Mouse (Mus musculus): ENCODE measurements around the gene Apba2.

Apba2 gene

DNA sequence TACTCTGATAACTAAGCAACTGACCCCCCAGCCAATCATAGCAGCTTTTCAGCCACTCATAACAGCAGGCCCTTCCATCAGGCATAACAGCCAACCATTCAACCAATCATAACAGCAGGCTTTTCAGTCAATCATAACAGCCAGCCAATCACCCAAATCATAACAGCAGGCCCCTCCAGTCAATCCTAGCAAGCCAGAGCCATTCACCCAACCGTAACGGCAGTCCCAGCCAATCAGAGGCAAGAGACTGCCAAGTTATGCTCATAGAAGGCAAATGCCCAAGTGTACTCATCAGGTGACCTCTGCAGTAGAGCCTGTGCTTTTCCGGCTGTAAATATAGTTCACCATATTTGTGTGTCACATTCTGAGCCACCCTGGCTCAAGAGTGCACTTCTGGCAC is 85.1 kb downstream of the Apba2 start:
- no peak for DNase-seq (ENCODE audit: low spot score)

DNA sequence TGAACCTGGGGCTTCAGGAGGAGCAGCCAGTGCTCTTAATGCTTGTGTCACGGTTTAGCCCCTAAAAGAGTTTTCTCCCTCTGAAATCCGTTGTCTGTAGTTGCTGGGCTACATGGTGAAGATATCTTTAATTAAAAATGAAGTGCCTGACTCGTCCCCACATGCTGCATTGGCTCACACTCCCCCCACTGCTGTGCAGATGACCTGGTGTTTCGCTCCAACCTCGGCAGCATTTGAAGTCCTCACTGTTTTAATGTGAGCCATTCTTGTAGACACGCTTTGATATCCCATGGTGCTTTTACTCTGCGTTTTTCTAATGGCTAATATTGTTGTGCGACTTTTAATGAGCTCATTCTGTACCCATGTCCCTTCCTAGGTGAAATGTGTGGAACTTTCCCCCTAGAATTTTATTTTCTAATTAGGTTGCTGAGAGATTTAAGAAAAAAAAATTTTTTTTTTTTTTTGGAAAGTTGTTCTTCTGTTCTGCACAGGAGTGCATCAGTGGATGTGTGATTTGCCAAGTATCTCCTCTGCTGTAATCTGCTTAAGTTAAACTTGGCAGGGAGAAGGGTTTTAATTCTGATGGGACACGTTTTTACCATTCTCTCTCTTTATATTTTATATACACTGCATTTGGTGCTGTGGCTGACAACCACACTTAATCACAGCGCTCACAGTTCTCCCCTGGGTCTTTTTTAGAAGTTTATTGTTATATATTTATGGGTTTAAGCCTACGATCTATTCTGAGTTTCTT is 87.3 kb downstream of the Apba2 start:
- no peak for DNase-seq (ENCODE audit: low spot score)

GRCm38 (mm10) chr7:64595256-64595655 is 93.8 kb downstream of the Apba2 start:
- no peak for DNase-seq (ENCODE audit: low spot score)

DNA sequence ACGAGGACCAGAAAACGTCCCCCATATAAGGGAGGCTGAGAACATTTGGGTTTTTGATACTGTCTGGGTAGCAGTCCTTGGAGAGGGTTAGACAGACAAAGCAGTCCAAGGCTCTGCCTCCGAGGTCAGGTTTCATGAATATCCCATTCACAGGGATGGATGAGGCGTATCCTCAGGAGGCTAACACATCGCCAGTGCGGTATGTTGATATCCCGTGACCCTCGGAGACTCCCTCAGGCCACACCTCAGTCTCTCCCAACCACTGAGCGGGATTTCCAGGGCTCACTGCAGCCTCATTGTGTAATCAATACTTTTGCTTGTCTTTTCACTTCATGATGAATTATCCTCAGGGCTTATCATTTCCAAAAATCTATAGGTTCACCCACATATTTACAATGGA is 95.1 kb downstream of the Apba2 start:
- no peak for DNase-seq (ENCODE audit: low spot score)

DNA sequence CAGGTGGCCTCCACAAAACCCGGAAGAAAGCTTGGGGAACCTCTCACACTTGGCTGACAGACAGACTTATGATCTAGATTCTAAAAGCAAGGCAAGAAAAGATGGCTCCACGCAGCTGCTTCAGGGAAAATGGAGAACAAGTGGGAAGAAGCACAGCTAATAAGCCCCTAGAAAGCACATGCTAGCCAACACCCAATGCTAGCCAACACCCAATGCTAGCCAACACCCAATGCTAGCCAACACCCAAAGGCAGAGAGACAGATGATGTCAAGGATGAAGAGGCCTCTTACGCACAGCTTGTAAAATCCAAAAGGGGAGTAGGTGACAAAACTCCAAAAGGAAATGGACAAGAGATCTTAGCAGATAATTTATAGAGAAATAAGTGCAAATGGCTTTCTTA is 108.4 kb downstream of the Apba2 start:
- no peak for DNase-seq (ENCODE audit: low spot score)

GRCm38 (mm10) chr7:64610875-64611274 is 109.4 kb downstream of the Apba2 start:
- no peak for DNase-seq (ENCODE audit: low spot score)

GRCm38 (mm10) chr7:64619261-64619660 is 117.8 kb downstream of the Apba2 start:
- DNase-seq (ENCODE audit: low spot score) = no peak

- DNase-seq (ENCODE audit: low spot score) = no peak
These were observed 125.0 kb downstream of the Apba2 start for GRCm38 (mm10) chr7:64626494-64626893.

- DNase-seq (ENCODE audit: low spot score) = no peak
These were observed 126.6 kb downstream of the Apba2 start for GRCm38 (mm10) chr7:64627972-64628655.

GRCm38 (mm10) chr7:64630697-64631096 is 129.2 kb downstream of the Apba2 start:
- DNase-seq (ENCODE audit: low spot score) = no peak

DNA sequence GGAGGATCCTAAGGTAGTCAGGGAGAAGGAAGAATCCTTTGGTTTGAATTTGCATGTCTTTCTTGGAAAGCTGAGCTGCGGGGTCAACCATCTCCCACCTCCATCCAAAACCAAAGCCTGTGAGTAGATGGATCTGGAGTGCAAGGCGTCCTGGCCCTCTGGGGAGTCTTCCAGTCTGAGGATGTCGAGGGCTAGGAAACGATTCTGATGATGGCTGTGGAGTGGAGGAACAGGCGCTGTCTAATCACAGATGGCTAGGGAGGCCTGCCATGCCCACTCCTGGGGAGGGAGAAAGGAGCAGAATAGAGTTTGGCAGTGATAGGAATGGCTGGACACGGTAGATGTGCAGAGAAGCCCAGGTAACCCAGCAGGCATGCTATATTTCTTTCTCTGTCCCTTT is 129.6 kb downstream of the Apba2 start:
- no peak for DNase-seq (ENCODE audit: low spot score)

DNA sequence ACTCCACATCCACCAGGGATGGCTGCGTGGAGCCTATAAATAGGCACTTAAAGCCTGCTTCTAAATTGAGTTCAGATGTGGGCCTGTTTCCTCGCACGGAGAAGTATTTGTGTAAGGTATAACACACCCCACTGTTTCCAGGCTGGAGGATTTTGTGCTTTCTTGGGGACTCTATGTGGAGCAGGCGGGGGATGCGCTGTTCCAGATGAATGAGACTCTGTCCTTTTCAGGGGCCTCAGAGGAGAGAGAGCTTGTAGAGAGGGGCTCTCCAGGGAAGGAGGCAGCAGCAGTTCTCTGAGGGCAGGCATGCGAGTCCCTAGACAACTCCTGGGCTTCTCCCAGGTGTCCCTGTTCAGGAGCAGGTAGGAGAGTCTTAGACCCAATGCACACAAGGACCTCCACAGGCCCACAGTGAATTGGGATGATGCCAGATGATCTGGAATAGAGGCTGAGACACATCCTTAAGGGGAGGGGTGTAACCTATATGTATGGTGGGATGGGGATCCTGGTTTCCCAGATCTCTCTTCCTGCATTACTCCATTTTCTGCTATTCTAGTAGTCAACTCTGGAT is 130.4 kb downstream of the Apba2 start:
- peak; percentile 58 for DNase-seq (ENCODE audit: low spot score)

- no peak for DNase-seq (ENCODE audit: low spot score)
These were observed 131.7 kb downstream of the Apba2 start for GRCm38 (mm10) chr7:64633182-64633581.

GRCm38 (mm10) chr7:64633916-64634315 is 132.4 kb downstream of the Apba2 start:
- DNase-seq (ENCODE audit: low spot score) = no peak

DNA sequence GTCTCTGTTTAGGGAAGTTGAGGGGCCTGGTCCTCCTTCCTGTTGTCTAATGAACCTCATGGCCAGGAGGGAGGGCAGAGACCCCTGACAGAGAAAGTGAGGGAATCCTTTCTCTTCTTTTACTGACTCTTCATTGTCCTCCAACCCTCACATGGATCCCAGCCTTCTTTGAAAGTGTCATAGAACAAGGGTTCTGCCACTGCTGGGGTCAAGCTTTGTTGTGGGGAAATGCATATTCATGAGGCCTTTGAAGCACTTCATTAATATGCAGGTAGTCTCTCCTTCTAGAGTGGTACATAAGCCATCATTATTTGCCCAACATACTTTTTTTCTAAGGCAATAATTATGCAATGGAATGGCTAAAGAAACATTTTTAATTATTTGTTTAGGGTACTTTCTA is 133.0 kb downstream of the Apba2 start:
- no peak for DNase-seq (ENCODE audit: low spot score)

- no peak for DNase-seq (ENCODE audit: low spot score)
These were observed 137.4 kb downstream of the Apba2 start for GRCm38 (mm10) chr7:64638922-64639321.

GRCm38 (mm10) chr7:64640651-64641050 is 139.1 kb downstream of the Apba2 start:
- DNase-seq (ENCODE audit: low spot score) = no peak

DNA sequence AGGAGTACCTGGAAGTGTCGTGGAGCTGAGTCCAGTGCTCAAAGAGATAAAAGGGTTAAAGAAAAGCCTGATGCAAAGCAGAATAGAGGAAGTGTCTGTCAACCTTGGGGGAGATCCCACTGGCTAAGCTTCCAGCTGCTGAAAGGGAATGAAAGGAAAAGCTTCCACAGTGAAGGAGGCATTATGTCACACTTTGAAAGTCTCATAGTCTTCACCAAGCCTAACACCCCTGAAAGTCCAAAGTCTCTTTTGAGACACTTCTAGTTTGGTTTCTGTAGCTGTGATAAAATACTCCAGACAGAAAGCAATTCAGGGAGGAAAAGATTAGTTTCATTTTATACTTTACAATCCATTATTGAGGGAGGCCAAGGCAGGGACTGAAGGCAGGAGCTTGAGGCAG is 141.4 kb downstream of the Apba2 start:
- DNase-seq (ENCODE audit: low spot score) = no peak

GRCm38 (mm10) chr7:64645458-64645857 is 144.0 kb downstream of the Apba2 start:
- no peak for DNase-seq (ENCODE audit: low spot score)

DNA sequence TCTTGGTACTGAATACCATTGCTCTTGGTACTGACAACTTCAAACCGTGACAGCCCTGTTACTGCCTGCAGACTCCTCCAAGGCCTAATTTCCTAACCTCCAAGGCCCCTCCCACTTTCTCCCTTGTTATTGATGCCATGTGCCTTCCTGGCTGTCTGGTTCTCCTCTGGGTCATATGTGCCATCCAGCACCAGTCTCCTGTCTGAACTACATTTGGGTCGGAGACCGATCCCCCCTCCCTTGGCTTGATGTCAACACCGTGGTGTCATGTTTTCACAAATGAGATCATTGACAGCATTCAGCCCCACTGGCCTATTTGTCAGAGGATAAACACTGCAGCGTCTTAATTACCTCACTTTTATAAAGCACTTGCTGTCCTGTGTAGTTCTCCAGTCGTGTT is 144.5 kb downstream of the Apba2 start:
- no peak for DNase-seq (ENCODE audit: low spot score)

DNA sequence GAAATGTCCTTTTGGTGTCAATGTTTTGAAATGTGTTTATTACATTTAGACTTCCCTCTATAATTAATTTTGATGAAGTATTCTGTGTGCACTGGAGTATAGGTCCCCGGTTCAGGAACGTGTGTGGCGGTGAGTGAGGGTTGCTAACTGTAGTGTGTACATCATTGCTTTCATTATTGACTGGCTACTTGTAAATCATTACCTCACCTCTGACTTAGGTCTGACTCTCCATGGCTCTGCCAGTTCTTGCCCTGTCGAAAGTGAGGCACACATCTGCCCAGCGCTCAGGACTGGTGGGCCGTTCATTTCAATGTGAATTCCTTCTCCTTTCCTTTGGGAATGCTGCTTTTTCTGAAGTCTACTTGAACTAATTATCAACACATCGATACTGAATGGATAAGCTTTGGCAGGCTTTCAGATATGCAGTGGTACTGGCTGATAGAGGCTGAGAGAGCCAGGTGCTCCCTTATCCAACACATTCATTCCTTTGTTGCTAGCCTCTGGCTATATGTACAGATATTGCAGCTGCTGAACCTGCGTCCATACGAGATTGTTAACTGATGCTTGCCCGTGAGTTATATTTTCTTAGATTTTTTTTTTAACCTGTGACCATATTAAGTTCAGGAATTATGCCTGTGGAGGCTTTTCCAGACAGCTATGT is 147.6 kb downstream of the Apba2 start:
- DNase-seq (ENCODE audit: low spot score) = no peak

GRCm38 (mm10) chr7:64651963-64652362 is 150.5 kb downstream of the Apba2 start:
- no peak for DNase-seq (ENCODE audit: low spot score)

DNA sequence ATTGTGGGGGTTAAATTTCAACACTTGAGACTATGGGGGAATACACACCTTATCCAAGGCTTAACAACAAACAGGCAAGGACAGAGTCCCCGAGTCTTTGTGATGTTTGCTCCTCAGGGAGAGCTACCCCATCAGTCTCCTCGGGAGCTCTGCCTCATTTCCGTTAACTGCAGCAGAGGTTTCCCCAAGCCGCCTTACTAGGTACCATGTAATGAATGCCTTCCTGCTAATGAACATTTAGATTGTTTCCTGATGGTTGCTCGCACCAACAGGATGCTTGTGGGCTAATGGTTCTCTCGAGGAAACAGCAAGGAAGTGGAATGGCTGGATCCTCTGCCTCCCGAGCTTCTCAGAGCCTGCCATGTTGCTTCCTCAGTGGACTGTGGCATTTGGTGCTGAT is 155.3 kb downstream of the Apba2 start:
- DNase-seq (ENCODE audit: low spot score) = no peak

Data from left cerebral cortex, adult 11 months (tissue).